Mouse (Mus musculus) heart, adult 2 months (tissue): Measurements from ENCODE around the gene Gm8068. TPM values are rescaled to one million over a fixed set of nuclear protein-coding genes. Genes with fewer than 3 reads are reported as not detected.
"Not testable (repeated sequence)": the region's sequence is repeated elsewhere in the genome, so short reads cannot be mapped to it uniquely, and the experiment has no call there.

Experiments used
- DNase-seq, 2 experiments: peaks; one replicate each; pipeline ENCODE4 v3.0.0; 2021
- H3K27ac ChIP-seq: fragments of 200-600 bp; 2 replicates; pipeline ENCODE4 v1.8.1; 2022
- H3K27me3 ChIP-seq: fragments of 200-500 bp; 2 replicates; pipeline ENCODE4 v1.6.1; 2012; ENCODE audit warnings: mild to moderate bottlenecking, low read length, inconsistent platforms, mixed read lengths; ENCODE audit not compliant: control insufficient read depth, insufficient read depth
- H3K36me3 ChIP-seq: fragments of 200-500 bp; 2 replicates; pipeline ENCODE4 v1.6.1; 2012; ENCODE audit warnings: low read length, inconsistent platforms; ENCODE audit not compliant: control insufficient read depth, insufficient read depth
- H3K4me1 ChIP-seq: fragments of 200-500 bp; 2 replicates; pipeline ENCODE4 v1.6.1; 2011; ENCODE audit warnings: low read length; ENCODE audit not compliant: control insufficient read depth, insufficient read depth
- H3K4me3 ChIP-seq: fragments of 200-600 bp; 2 replicates; pipeline ENCODE4 v1.8.1; 2022
- H3K79me2 ChIP-seq: fragments of 200-500 bp; replicated peaks from 2 replicates; pipeline ENCODE4 v1.6.1; 2012; ENCODE audit warnings: mild to moderate bottlenecking, inconsistent platforms, low read length, moderate library complexity, mixed read lengths; ENCODE audit not compliant: control insufficient read depth, insufficient read depth
- H3K9ac ChIP-seq: fragments of 200-500 bp; 2 replicates; pipeline ENCODE4 v1.6.1; 2012; ENCODE audit warnings: low read depth, mild to moderate bottlenecking, control low read depth, inconsistent platforms, low read length, mixed read lengths
- WGBS: fragments of 180-500 bp; shearing (Covaris S2); methylation state at CpG from one replicate; pipeline ENCODE4 v1.1.7; 2018; 5-methylcytosine and 5-hydroxymethylcytosine counted together
- intact Hi-C: fragments of 180-260 bp; cut with DNase I; formaldehyde crosslinking; loops from one replicate; pipeline ENCODE4 v1.15.1; 2025
- long read RNA-seq: library from polyadenylated mRNA; stranded (forward); transcript quantifications from one replicate; pipeline ENCODE4 v2.0.0, GENCODE M21; 2021
- polyA plus RNA-seq: library from polyadenylated mRNA; depleted of rRNA; stranded (reverse); fragments of >200 nt; gene quantifications from 2 replicates; pipeline ENCODE4 v1.2.3, GENCODE M21; 2012; rRNA removed
- total RNA-seq, 2 experiments: library from RNA; stranded (reverse); gene quantifications; 2 replicates each; pipeline ENCODE4 v1.2.3; 2021

Gene Gm8068
- total RNA-seq: not detected
- polyA plus RNA-seq: not detected in 2 replicates
- long read RNA-seq: 0 reads

DNA sequence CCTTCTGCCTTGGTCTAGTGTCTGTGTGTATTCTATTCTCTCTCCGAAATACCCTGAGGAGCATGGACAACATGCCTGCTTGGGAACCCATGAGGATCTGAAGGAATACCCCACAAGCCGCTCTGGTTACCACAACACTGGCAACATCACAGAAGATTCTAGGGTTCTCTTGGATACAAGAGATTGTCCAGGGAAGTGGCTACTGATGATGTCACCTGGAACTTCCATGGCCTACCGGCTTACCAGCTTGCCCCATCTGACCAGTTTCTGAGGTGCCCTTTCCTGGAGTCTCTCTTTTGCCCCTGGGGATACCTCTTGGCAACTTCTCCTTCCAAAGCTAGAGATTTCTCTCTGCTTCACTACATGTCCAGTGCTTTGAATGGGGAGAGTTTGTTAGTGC lies at the start of gene Gm8068:
Gm8068 (minus strand) TSS at position 101 of the 400 bp plus-strand sequence.
- DNase-seq, H3K4me1 ChIP-seq, H3K79me2 ChIP-seq, H3K4me3 ChIP-seq, H3K9ac ChIP-seq, intact Hi-C loops, H3K36me3 ChIP-seq, H3K27ac ChIP-seq, H3K27me3 ChIP-seq: not testable (repeated sequence)
- WGBS: no CpG with 5 or more reads among the region's 3 CpGs

DNA sequence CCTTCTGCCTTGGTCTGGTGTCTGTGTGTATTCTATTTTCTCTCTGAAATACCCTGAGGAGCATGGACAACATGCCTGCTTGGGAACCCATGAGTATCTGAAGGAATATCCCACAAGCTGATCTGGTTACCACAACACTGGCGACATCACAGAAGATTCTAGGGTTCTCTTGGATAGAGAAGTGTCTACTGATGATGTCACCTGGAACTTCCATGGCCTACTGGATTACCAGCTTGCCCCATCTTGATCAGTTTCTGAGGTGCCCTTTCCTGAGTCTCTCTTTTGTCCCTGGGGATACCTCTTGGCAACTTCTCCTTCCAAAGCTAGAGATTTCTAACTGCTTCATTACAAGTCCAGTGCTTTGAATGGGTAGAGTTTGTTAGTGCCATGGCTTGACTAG lies 48.8 kb upstream of the Gm8068 start, which contains the start of gene Gm7929:
Gm7929 (minus strand) TSS at position 101 of the 400 bp plus-strand sequence.
- H3K27me3 ChIP-seq, H3K4me1 ChIP-seq, intact Hi-C loops, H3K79me2 ChIP-seq, H3K36me3 ChIP-seq, H3K27ac ChIP-seq, H3K9ac ChIP-seq, H3K4me3 ChIP-seq, DNase-seq: not testable (repeated sequence)
- 67% methylated on average over 1 of the region's 1 CpGs for WGBS

DNA sequence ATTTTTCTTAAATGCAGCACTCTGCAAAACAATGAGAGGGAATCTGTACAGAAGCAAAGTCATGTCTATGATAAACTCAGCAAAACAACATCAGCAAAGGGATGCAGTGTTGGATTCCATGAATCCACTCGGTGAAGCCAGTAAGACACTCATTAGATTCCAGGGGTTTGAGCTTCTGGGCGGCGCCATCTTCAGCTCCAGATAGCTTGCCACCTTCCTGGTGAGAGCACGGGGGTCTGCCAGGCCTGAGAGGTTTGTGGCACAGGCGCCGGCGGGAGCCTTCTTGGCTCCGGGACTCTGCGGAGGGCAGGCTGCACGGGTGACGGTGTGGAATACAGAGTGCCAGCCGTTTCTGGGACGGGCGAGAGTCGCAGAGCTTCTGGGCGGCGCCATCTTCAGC lies 21.8 kb upstream of the Gm8068 start:
- H3K27me3 ChIP-seq, H3K27ac ChIP-seq, H3K4me1 ChIP-seq, H3K4me3 ChIP-seq, intact Hi-C loops, DNase-seq, H3K9ac ChIP-seq, H3K79me2 ChIP-seq, H3K36me3 ChIP-seq: not testable (repeated sequence)
- WGBS: 66% methylated on average over 17 of the region's 17 CpGs

DNA sequence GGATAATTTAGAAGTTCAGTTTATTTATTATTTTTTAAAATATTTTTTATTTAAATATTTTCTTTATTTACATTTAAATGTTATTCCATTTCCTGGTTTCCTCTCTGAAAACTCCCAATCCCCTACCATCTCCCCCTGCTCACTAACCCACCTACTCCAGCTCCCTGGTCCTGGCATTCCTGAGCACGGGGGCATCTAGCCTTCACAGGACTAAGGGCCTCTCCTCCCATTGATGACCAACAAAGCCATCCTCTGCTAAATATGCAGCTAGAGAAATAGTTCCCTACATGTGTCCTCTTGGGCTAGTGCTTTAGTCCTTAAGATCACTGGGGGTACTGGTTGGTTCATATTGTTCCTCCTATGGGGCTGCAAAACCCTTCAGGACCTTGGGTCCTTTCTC lies 15.5 kb upstream of the Gm8068 start:
- 62% methylated on average over 1 of the region's 1 CpGs for WGBS
- H3K27me3 ChIP-seq, H3K4me3 ChIP-seq, intact Hi-C loops, H3K27ac ChIP-seq, DNase-seq, H3K9ac ChIP-seq, H3K4me1 ChIP-seq, H3K36me3 ChIP-seq, H3K79me2 ChIP-seq: not testable (repeated sequence)

DNA sequence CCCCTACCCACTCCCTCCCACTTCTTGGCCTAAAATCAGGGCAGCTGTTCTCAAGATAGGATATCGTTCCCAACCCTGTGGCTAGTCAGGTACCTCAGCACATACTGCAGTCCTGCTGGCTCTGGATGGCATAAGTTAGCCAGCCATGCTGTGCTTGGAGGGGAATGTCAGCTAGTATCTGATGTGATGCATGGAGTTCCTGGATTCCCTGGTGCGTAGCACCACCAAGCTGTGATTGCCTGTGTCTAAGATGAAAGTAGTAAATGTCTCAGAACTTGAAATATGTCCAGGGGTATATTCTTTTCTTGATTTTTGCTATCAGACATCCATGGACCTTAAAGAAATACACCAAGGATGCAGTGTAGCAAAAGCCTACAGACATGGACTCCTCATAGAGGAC lies 53.5 kb downstream of the Gm8068 start:
- H3K4me1 ChIP-seq, H3K9ac ChIP-seq, intact Hi-C loops, H3K79me2 ChIP-seq, H3K4me3 ChIP-seq, H3K27ac ChIP-seq, DNase-seq, H3K36me3 ChIP-seq, H3K27me3 ChIP-seq: not testable (repeated sequence)
- WGBS: 91% methylated on average over 2 of the region's 2 CpGs

Other genes starting within 250 kb of the Gm8068 start
- not detected for gene Gm7954, start 248.4 kb downstream of the Gm8068 start, total RNA-seq
- gene Gm7954, start 248.4 kb downstream of the Gm8068 start, polyA plus RNA-seq: not detected in 2 replicates
- gene Gm3486, start 212.4 kb downstream of the Gm8068 start, total RNA-seq: not detected
- not detected in 2 replicates for gene Gm3486, start 212.4 kb downstream of the Gm8068 start, polyA plus RNA-seq
- gene Gm7970, start 146.3 kb downstream of the Gm8068 start, total RNA-seq: not detected
- gene Gm7970, start 146.3 kb downstream of the Gm8068 start, polyA plus RNA-seq: not detected in 2 replicates
- not detected for gene 1700049E17Rik2, start 128.7 kb downstream of the Gm8068 start, total RNA-seq
- gene 1700049E17Rik2, start 128.7 kb downstream of the Gm8068 start, polyA plus RNA-seq: not detected in 2 replicates
- not detected for gene Gm3072, start 77.3 kb downstream of the Gm8068 start, total RNA-seq
- not detected in 2 replicates for gene Gm3072, start 77.3 kb downstream of the Gm8068 start, polyA plus RNA-seq
- gene Gm3676, start 55.4 kb downstream of the Gm8068 start, total RNA-seq: not detected
- not detected in 2 replicates for gene Gm3676, start 55.4 kb downstream of the Gm8068 start, polyA plus RNA-seq
- gene Gm7929, start 48.7 kb upstream of the Gm8068 start, total RNA-seq: not detected
- gene Gm7929, start 48.7 kb upstream of the Gm8068 start, polyA plus RNA-seq: not detected in 2 replicates
- not detected for gene Gm47189, start 70.6 kb upstream of the Gm8068 start, total RNA-seq
- gene Gm47189, start 70.6 kb upstream of the Gm8068 start, polyA plus RNA-seq: not detected in 2 replicates
- gene Gm7980, start 205.4 kb upstream of the Gm8068 start, total RNA-seq: not detected
- gene Gm7980, start 205.4 kb upstream of the Gm8068 start, polyA plus RNA-seq: not detected in 2 replicates
- gene 1700049E17Rik1, start 223.1 kb upstream of the Gm8068 start, total RNA-seq: not detected
- gene 1700049E17Rik1, start 223.1 kb upstream of the Gm8068 start, polyA plus RNA-seq: not detected in 2 replicates
- not detected for gene 1700024B05Rik, start 242.1 kb upstream of the Gm8068 start, total RNA-seq
- not detected in 2 replicates for gene 1700024B05Rik, start 242.1 kb upstream of the Gm8068 start, polyA plus RNA-seq